Mouse (Mus musculus) bone marrow macrophage, adult 2 months (primary cell): ENCODE measurements around the gene Krt19.

Experiments
- CTCF ChIP-seq: IDR thresholded peaks from 2 replicates; pipeline ENCODE4 v1.5.1; 2012; ENCODE audit warnings: low read depth, mild to moderate bottlenecking, low read length, moderate library complexity
- POLR2A ChIP-seq: IDR thresholded peaks from 2 replicates; pipeline ENCODE4 v1.6.1; 2012; ENCODE audit warnings: mild to moderate bottlenecking, low read depth, low read length, borderline replicate concordance

DNA sequence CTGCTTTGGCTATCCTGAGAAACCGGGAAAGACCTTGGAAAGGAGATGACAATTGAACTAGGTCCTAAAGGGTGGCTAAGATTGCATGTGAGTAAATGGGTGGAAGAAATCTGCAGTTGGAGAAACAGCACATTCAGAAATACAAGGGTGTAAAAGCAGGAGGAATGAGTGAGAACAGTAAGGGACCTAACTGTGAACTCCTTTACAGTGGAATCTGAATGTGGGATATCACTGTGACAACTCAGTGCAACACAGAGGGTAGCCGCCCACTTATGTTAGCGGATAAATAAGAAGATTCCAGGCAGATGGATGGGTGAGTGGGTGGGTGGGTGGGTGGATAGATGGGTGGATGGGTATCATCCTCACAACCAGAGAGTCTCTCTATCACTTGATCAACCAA is 43.4 kb upstream of the Krt19 start:
- TF ChIP-seq POLR2A (no peak), CTCF (no peak)
